ENCODE assay signal across 23 mouse cellular contexts in the genomic region with DNA sequence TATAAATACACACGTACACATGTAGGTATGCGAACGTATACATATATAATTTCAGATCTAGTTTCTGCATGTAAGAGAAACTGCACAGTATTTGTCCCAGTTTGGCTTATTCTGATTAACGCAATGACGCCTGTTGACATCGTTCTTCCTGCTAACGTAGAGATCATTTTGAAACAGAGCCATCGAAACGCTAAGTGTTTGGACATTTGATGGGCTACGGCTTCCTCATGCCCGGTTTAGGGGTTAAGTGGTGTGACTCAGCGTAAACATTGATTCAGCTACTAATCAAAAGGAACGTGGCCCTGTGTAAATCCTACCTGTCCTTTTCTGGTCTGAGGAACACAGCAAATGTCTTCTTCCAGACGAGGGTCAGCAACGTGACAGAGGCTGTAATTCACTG.
A peak's percentile ranks its signal among the peaks of the same experiment; 100 is the strongest.
DNase-seq lines count a peak whose midpoint lies in the region; ATAC-seq and TF ChIP-seq lines count a peak whose summit lies in the region.
"Had no signal": no experiment of that assay in that cellular context is flagged by ENCODE, and none has a peak within 500 bp of the region (broad histone marks: within the 10 kb centered on the region; RNA-seq: fewer than 3 reads in every experiment).

No protein-coding gene starts in this region.

- no peaks in the 10 kb centered on the region for H3K27me3 ChIP-seq in kidney, embryonic 15.5 days
- no peaks in the 10 kb centered on the region for H3K27me3 ChIP-seq in lung, postnatal 0 days (replicated peaks; ENCODE audit: insufficient read depth, low read length)
- H3K27me3 ChIP-seq: forebrain, embryonic 13.5 days; hindbrain, embryonic 12.5 days; hindbrain, embryonic 15.5 days; Patski had no signal

- peaks cover 8% of the 10 kb centered on the region for H3K36me3 ChIP-seq in kidney, embryonic 15.5 days
- H3K36me3 ChIP-seq in lung, postnatal 0 days (ENCODE audit: insufficient read depth, low read length): no peaks in the 10 kb centered on the region

- H3K9me3 ChIP-seq in kidney, embryonic 15.5 days (replicated peaks): peaks cover 3% of the 10 kb centered on the region; the same call in 1 of the 2 replicates
- H3K9me3 ChIP-seq in lung, postnatal 0 days (ENCODE audit: low read length): no peaks in the 10 kb centered on the region
- H3K9me3 ChIP-seq: hindbrain, embryonic 15.5 days had no signal

- TF ChIP-seq EP300 in lung, postnatal 0 days (IDR thresholded peaks at IDR 0.05): no peak

- WGBS in kidney, embryonic 15.5 days: 42% methylated on average over 15 of the region's 15 CpGs
- 49% methylated on average over 15 of the region's 15 CpGs for WGBS in lung, postnatal 0 days

- no peak overlapping the region for H3K4me3 ChIP-seq in kidney, embryonic 15.5 days (replicated peaks)
- no peak overlapping the region for H3K4me3 ChIP-seq in lung, postnatal 0 days (ENCODE audit: low read depth, low read length)
- H3K4me3 ChIP-seq: forebrain, embryonic 10.5 days; forebrain, embryonic 13.5 days; heart, adult 2 months; hindbrain, embryonic 12.5 days; hindbrain, embryonic 15.5 days had no signal

- 0 out of 2 replicates have a peak overlapping the region, but pooled peaks have one; percentile 20 for H3K4me2 ChIP-seq in kidney, embryonic 15.5 days
- H3K4me2 ChIP-seq in lung, postnatal 0 days (replicated peaks; ENCODE audit: low read depth, low read length): no peak overlapping the region
- H3K4me2 ChIP-seq: forebrain, embryonic 13.5 days; heart, embryonic 11.5 days; hindbrain, embryonic 12.5 days; hindbrain, embryonic 15.5 days had no signal

- H3K9ac ChIP-seq in kidney, embryonic 15.5 days: no peak overlapping the region
- no peak overlapping the region for H3K9ac ChIP-seq in lung, postnatal 0 days (replicated peaks; ENCODE audit: low read depth)
- H3K9ac ChIP-seq: forebrain, embryonic 13.5 days; hindbrain, embryonic 12.5 days; hindbrain, embryonic 15.5 days had no signal

- H3K4me1 ChIP-seq in kidney, embryonic 15.5 days: peaks cover 13% of the 10 kb centered on the region
- no peaks in the 10 kb centered on the region for H3K4me1 ChIP-seq in lung, postnatal 0 days (ENCODE audit: insufficient read depth, low read depth, low read length)

- no peak for ATAC-seq in kidney, embryonic 15.5 days (replicated peaks; ENCODE audit: low FRiP score)
- ATAC-seq in lung, postnatal 0 days: peak; percentile 26; the same call in 1 of the 2 replicates
- ATAC-seq in granulocyte monocyte progenitor cell, adult 5-6 weeks (replicated peaks; ENCODE audit: poor library complexity, severe bottlenecking): peak; percentile 27; the same call in 1 of the 2 replicates
- peak; percentile 50; the same call in 1 of the 2 replicates for ATAC-seq in megakaryocyte progenitor cell, adult 5-6 weeks (replicated peaks; ENCODE audit: poor library complexity)
- ATAC-seq: forebrain, embryonic 13.5 days; forebrain, embryonic 16.5 days; Patski had no signal

- no peak for TF ChIP-seq CTCF in lung, postnatal 0 days (IDR thresholded peaks at IDR 0.05)

- no peak overlapping the region for H3K27ac ChIP-seq in kidney, embryonic 15.5 days
- H3K27ac ChIP-seq in lung, postnatal 0 days (ENCODE audit: low read length): no peak overlapping the region
- H3K27ac ChIP-seq: forebrain, embryonic 10.5 days; forebrain, embryonic 13.5 days; heart, adult 2 months; hindbrain, embryonic 12.5 days; hindbrain, embryonic 15.5 days had no signal

- no peak for DNase-seq in kidney, postnatal 4 days
- peak; percentile 47 for DNase-seq in lung, postnatal 0 days (ENCODE audit: low spot score)
- DNase-seq in lung, postnatal 4 days: no peak
- DNase-seq in urinary bladder, postnatal 25 days (ENCODE audit: low spot score): no peak
- DNase-seq in gastrocnemius, postnatal 4 days (ENCODE audit: low spot score in 2 of 2): no peak
- DNase-seq: adrenal gland, postnatal 10 days; adrenal gland, postnatal 36 days; cerebellum, adult 18-20 months; cerebellum, adult 9-10 months; cerebellum, postnatal 14 days; gastrocnemius, postnatal 10 days; gastrocnemius, postnatal 36 days; heart, adult 2 months had no signal
